Mouse (Mus musculus): Measurements from ENCODE around the gene Map3k11. TPM values are rescaled to one million over a fixed set of nuclear protein-coding genes. Genes with fewer than 3 reads are reported as not detected.
A peak's percentile ranks its signal among the peaks of the same experiment; 100 is the strongest.
"Not testable (repeated sequence)": the region's sequence is repeated elsewhere in the genome, so short reads cannot be mapped to it uniquely, and the experiment has no call there.

Gene Map3k11
- total RNA-seq, 2 experiments from 2014 or later: 18.8 to 22.4 TPM

DNA sequence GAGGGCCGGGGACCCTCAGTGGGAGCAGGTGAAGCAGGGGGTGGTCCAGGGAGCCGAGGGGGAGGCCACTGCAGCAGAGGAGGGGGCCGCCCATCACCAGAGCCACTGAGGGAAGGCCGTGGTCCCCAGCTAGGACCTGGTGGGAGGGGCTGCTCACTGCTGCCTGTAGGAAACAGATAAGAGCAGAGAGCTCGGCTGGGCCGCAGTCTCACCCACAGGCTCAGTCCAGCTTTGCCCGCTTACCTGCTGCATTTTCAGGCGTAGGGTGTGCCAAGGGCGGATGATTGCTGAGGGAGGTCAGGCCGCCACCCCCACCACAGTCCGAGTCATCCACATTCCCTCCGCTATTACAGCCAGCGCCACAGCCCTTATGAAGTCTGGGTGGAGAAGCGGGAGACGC is 23.1 kb upstream of the Map3k11 start:
- no peak for DNase-seq (ENCODE audit: low spot score in 2 of 2)

DNA sequence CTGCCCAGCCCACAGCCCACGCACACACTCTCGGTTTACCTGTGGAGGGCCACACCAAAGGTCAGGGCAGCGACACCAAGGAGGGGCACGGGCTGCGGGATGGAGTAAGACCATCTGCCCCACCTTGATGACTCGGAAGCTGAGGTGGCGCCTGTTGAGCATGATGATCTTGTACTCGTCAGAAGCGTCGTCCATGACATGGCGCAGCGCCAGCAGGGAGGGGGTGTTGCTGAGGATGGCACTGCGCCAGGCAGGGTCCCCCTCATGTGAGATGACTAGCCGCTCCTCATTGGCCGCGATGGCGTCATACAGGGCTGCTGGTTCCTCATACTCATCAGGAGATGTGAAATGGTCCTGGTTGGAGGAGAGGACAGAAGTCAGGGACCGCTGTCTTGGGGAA is 22.2 kb upstream of the Map3k11 start:
- no peak for DNase-seq (ENCODE audit: low spot score in 2 of 2)

DNA sequence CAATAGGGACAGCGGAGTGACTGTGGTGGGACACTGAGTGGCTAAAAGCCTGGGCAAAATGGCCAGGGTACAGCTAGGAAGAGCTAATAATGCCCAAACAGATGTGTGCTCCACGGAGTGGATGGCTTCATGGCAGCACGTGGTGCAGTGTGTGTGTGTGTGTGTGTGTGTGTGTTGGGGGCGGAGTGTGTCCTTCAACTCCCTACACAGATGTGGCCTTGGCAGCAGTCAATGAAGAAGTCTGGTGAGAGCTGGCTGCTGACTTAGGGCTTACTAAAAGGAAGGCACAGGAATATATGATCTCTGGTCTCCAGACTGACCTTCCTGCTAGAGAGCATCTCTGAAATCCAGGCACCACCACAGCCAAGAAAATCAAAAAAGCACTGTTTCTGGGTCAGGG is 20.2 kb upstream of the Map3k11 start:
- DNase-seq (ENCODE audit: low spot score in 2 of 2): no peak

- no peak for DNase-seq (ENCODE audit: low spot score in 2 of 2)
Observed at GRCm38 (mm10) chr19:5680432-5680831, 8.1 kb upstream of the Map3k11 start.

DNA sequence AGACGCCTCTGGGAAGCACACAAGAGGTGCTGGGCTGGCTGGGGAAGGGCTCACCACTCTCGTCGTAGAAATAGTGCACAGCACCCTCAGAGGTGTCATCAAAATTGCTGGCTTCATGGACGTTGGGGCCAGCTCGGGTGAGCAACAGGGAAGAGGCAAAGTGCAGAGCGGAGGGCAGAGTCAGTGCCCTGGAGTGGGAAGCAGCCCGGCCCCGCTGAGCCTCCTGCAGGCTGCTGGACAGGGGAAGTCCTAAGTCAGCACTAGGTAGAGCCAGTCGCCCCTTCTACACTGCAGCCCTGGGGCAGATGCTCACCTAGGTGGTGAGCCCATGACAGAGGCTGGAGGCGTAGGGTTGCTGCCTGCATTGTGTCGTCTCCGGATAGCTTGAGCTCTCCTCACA is 4.3 kb upstream of the Map3k11 start:
- DNase-seq (ENCODE audit: low spot score in 2 of 2): no peak

DNA sequence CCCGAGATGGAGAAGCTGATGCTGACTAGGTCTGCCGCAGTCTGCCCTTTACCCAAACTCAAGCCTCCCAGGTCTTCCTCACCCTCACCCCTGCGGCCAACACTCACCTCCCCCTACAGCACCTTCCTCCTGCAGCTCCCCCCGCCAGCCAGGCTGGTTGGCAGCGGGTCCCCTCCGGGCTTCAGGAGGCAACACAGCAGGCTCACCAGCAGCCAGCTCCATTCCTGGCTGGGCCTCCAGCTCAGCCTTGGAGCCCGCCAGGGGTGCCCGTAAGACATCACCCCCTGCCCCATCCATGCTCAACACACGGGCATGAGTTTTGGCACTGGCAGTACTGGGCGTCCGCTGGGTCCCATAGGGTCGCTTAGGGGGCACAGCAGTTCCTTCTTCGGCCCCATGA is 3.6 kb upstream of the Map3k11 start:
- DNase-seq (ENCODE audit: low spot score in 2 of 2): no peak

GRCm38 (mm10) chr19:5685431-5685830 is 3.1 kb upstream of the Map3k11 start:
- DNase-seq (ENCODE audit: low spot score in 2 of 2): no peak

DNA sequence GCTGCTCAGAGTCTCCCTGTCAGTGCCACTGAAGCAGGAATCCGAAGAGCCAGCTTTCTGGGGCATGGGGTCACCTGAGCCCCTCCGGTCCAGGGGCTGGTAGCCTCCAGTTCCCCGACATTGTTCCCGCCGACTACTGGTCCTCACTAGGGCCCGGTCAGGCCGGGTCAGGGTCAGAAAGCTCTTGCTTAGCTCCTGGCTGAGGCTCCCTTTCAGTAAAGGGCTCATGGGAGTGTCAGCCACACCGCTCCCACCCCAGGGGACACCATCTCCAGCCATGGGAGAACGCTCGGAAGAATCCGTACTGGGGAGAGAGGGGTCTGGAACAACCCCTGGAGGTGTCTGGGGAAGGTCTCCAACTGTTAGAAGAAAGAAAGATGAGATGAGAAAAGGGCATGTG is 2.7 kb upstream of the Map3k11 start:
- no peak for DNase-seq (ENCODE audit: low spot score in 2 of 2)

DNA sequence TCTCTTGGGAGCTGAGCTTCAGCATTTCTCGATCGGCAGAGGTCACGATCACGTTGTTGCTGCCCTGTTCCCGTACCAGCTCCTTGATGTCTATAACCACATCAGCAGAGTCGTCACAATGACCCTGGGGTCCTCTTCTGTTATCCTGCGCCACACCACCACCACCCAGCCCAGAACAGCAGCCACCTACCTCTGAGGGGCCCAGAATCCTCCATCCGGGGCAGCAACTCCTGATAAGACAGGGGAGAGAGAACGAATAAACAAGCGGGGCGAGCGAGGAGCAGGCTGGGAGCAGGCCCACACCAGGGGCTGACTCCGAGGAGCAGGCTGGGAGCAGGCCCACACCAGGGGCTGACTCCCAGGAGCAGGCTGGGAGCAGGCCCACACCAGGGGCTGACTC is 2.1 kb upstream of the Map3k11 start:
- DNase-seq (ENCODE audit: low spot score in 2 of 2): no peak

DNA sequence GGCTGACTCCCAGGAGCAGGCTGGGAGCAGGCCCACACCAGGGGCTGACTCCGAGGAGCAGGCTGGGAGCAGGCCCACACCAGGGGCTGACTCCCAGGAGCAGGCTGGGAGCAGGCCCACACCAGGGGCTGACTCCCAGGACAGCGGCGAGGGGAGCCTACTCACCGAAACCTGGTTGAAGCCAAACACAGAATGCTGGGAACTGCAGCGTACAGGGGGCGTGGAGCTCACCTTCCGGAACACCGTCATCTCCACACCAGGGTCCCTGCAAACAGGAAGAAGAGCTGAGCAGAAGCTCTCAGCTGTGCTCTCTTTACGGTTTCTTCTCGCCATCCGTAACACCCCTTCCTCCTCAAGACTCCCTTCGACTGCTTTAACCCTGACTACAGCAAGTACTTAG is 1.6 kb upstream of the Map3k11 start:
- not testable (repeated sequence) for DNase-seq (ENCODE audit: low spot score in 2 of 2)

DNA sequence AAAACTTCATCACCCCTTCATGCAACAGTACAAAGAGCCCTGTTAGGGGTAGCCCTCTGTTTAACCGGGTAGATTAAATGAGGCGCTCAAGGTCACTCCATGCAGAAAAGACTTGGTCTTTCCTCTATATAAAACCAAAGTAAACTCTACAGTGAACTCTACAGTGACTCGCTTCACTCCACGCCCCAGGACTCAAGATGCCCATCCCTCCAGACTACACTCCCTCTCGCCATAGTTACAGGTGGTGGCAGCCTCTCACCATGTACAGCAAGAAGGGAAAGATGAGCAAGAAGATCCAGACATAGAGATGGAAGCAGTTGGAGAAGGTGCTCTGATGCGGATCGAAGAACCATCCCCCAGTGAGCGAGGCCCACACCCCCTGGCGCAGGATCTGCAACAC is 804 bp upstream of the Map3k11 start:
- DNase-seq (ENCODE audit: low spot score in 2 of 2): no peak

- no peak for DNase-seq (ENCODE audit: low spot score in 2 of 2)
Observed at GRCm38 (mm10) chr19:5689088-5689428, 516 bp downstream of the Map3k11 start.

- peak; percentile 69 to 70 for DNase-seq (ENCODE audit: low spot score in 2 of 2)
Observed at GRCm38 (mm10) chr19:5689565-5690342, 1.2 kb downstream of the Map3k11 start.

DNA sequence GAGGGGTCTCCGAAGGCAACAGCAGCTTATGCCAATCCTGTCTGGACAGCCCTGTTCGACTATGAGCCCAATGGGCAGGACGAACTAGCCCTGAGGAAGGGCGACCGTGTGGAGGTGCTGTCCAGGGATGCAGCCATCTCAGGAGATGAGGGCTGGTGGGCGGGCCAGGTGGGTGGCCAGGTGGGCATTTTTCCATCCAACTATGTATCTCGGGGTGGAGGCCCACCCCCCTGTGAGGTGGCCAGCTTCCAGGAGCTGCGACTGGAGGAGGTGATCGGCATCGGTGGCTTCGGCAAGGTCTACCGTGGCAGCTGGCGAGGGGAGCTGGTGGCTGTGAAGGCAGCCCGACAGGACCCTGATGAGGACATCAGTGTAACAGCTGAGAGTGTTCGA is 1.8 kb downstream of the Map3k11 start:
- peak in 1 of 2 experiments; percentile 40 for DNase-seq (ENCODE audit: low spot score in 2 of 2)

- DNase-seq (ENCODE audit: low spot score in 2 of 2): no peak
Observed at GRCm38 (mm10) chr19:5691601-5692000, 3.1 kb downstream of the Map3k11 start.

GRCm38 (mm10) chr19:5692086-5692912 is 3.8 kb downstream of the Map3k11 start:
- DNase-seq (ENCODE audit: low spot score in 2 of 2): no peak

GRCm38 (mm10) chr19:5692913-5693396 is 4.4 kb downstream of the Map3k11 start:
- DNase-seq (ENCODE audit: low spot score in 2 of 2): no peak

DNA sequence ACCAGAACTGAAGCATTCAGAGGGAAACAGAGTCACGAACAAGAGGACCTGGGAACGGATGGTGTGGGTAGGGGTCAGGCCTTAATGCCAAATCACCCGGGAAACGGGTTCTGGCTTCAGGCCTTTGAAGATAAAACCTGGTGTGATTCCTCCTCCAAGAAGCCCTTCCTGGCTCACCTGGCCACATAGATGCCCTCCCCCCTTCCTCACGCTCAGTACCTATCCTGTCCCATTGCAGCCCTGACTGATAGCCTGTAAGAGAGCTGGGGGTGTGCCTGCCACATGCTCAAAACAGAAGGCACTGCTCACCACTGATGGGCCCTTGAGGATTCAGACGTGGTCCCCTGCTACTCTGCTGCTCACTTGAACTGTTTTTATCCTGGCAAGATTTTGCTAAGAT is 5.3 kb downstream of the Map3k11 start:
- DNase-seq (ENCODE audit: low spot score in 2 of 2): no peak

GRCm38 (mm10) chr19:5695849-5696462 is 7.4 kb downstream of the Map3k11 start:
- no peak for DNase-seq (ENCODE audit: low spot score in 2 of 2)

DNA sequence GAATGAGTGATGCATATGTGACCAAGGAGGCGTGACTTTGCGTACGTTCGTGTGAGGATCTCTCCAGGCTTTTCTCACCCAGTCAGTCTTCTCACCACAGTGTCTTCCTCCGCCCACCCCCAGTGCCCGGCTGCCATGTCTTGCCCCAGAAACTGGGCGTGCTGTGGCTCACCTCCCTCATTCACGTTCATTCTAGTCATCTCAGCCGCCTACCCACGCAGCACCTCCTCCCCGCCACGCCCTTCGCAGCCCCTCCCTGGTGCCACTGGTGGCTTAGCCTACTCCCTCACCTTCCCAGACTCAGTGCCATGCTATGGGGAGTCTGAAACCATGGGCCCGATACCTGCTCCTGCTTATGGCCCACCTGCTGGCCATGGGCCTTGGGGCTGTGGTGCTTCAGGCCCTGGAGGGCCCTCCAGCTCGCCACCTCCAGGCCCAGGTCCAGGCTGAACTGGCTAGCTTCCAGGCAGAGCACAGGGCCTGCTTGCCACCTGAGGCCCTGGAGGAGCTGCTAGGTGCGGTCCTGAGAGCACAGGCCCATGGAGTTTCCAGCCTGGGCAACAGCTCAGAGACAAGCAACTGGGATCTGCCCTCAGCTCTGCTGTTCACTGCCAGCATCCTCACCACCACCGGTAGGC is 15.7 kb downstream of the Map3k11 start, which contains the start of gene Kcnk7:
Gene Kcnk7, plus strand, starts transcription at position 205 of the 638 bp plus-strand sequence.
- peak in 1 of 2 experiments; percentile 32 for DNase-seq (ENCODE audit: low spot score in 2 of 2)

- no peak for DNase-seq (ENCODE audit: low spot score in 2 of 2)
Observed at GRCm38 (mm10) chr19:5704801-5705571, 16.4 kb downstream of the Map3k11 start.

Data from left cerebral cortex, adult 18-20 months (tissue).